Mouse (Mus musculus) E14TG2a.4 (cell line): ENCODE results near the gene Pnp2.
"Not testable (repeated sequence)": the region's sequence is repeated elsewhere in the genome, so short reads cannot be mapped to it uniquely, and the experiment has no call there.

Experiments used
- CTCF ChIP-seq: conservative IDR thresholded peaks from 2 replicates; pipeline ENCODE4 v1.5.1; 2014; ENCODE audit warnings: low read length
- NANOG ChIP-seq: IDR thresholded peaks from 2 replicates; pipeline ENCODE4 v1.6.1; 2014; ENCODE audit warnings: borderline replicate concordance, low read length, mixed read lengths

- not testable (repeated sequence) for TF ChIP-seq CTCF, NANOG
Observed at GRCm38 (mm10) chr14:50957146-50957545, 1.4 kb downstream of the Pnp2 start.
